Mouse (Mus musculus) limb, embryonic 15.5 days (tissue): Measurements from ENCODE around the gene Aars2. TPM values are rescaled to one million over a fixed set of nuclear protein-coding genes. Genes with fewer than 3 reads are reported as not detected.

ENCODE experiments used
- ATAC-seq: fragments of 200-750 bp; cut with Nextera tagmentation; 2 replicates; pipeline ENCODE4 v1.8.0; 2017; ENCODE audit warnings: low read depth, moderate TSS enrichment; ENCODE audit not compliant: insufficient number of reproducible peaks, low FRiP score, low TSS enrichment
- H3K27ac ChIP-seq: fragments of 300-500 bp; sonication (generic); 2 replicates; pipeline ENCODE4 v1.5.1; 2015; ENCODE audit warnings: moderate library complexity, mild to moderate bottlenecking, inconsistent platforms
- H3K27me3 ChIP-seq: fragments of 300-500 bp; sonication (generic); 2 replicates; pipeline ENCODE4 v1.6.1; 2015; ENCODE audit warnings: inconsistent platforms
- H3K36me3 ChIP-seq: fragments of 300-500 bp; sonication (generic); 2 replicates; pipeline ENCODE4 v1.6.1; 2015; ENCODE audit warnings: inconsistent platforms
- H3K4me1 ChIP-seq: fragments of 300-500 bp; sonication (generic); 2 replicates; pipeline ENCODE4 v1.6.1; 2015; ENCODE audit warnings: inconsistent platforms
- H3K4me2 ChIP-seq: fragments of 300-500 bp; sonication (generic); 2 replicates; pipeline ENCODE4 v1.6.1; 2015; ENCODE audit warnings: mild to moderate bottlenecking, inconsistent platforms
- H3K4me3 ChIP-seq: fragments of 300-500 bp; sonication (generic); 2 replicates; pipeline ENCODE4 v1.5.1; 2015; ENCODE audit warnings: mild to moderate bottlenecking, inconsistent platforms
- H3K9ac ChIP-seq: fragments of 300-500 bp; sonication (generic); 2 replicates; pipeline ENCODE4 v1.6.1; 2015; ENCODE audit warnings: inconsistent platforms
- H3K9me3 ChIP-seq: fragments of 300-500 bp; sonication (generic); 2 replicates; pipeline ENCODE4 v1.6.1; 2016; ENCODE audit warnings: inconsistent platforms
- WGBS: fragments of 180-500 bp; shearing (Covaris S2); methylation state at CpG from one replicate; pipeline ENCODE4 v1.1.7; 2015; 5-methylcytosine and 5-hydroxymethylcytosine counted together
- polyA plus RNA-seq: library from polyadenylated mRNA; unstranded; fragments of >200 nt; fragmentation: Nextera tagmentation; extraction: Ambion mirVana; gene quantifications from 2 replicates; pipeline ENCODE4 v1.2.1, GENCODE M21; 2015

Aars2 gene
- polyA plus RNA-seq, 1 experiment from 2014 or later: 14.7 TPM

- Histone ChIP-seq H3K4me3 (no peak overlapping the region), H3K9ac (no peak overlapping the region), H3K9me3 (no peaks in the 10 kb centered on the region), H3K4me1 (peaks cover 14% of the 10 kb centered on the region), H3K36me3 (peaks cover 7% of the 10 kb centered on the region), H3K27me3 (peaks cover 47% of the 10 kb centered on the region), H3K4me2 (no peak overlapping the region), H3K27ac (no peak overlapping the region)
- WGBS: 38% methylated on average over 4 of the region's 4 CpGs
- no peak for ATAC-seq
Measured at GRCm38 (mm10) chr17:45524961-45525360, 18.3 kb downstream of the Aars2 start.

GRCm38 (mm10) chr17:45526571-45526970 lies 19.9 kb downstream of the Aars2 start:
- Histone ChIP-seq H3K4me2 (no peak overlapping the region), H3K4me3 (no peak overlapping the region), H3K9me3 (no peaks in the 10 kb centered on the region), H3K27ac (no peak overlapping the region), H3K4me1 (peaks cover 14% of the 10 kb centered on the region), H3K9ac (no peak overlapping the region), H3K27me3 (peaks cover 62% of the 10 kb centered on the region), H3K36me3 (no peaks in the 10 kb centered on the region)
- WGBS: 21% methylated on average over 5 of the region's 5 CpGs
- no peak for ATAC-seq

- Histone ChIP-seq H3K36me3 (no peaks in the 10 kb centered on the region), H3K4me2 (no peak overlapping the region), H3K9ac (no peak overlapping the region), H3K9me3 (no peaks in the 10 kb centered on the region), H3K27ac (no peak overlapping the region), H3K27me3 (peaks cover 77% of the 10 kb centered on the region), H3K4me3 (no peak overlapping the region), H3K4me1 (0 out of 2 replicates have a peak, but pooled peaks cover 2% of the 10 kb centered on the region)
- WGBS: 47% methylated on average over 13 of the region's 13 CpGs
- ATAC-seq: no peak
Measured at GRCm38 (mm10) chr17:45530346-45530782, 23.7 kb downstream of the Aars2 start.

GRCm38 (mm10) chr17:45532896-45533295 lies 26.3 kb downstream of the Aars2 start:
- 52% methylated on average over 15 of the region's 15 CpGs for WGBS
- ATAC-seq: no peak
- Histone ChIP-seq H3K4me3 (no peak overlapping the region), H3K27ac (no peak overlapping the region), H3K9ac (no peak overlapping the region), H3K4me2 (no peak overlapping the region), H3K27me3 (peaks cover 85% of the 10 kb centered on the region), H3K4me1 (no peaks in the 10 kb centered on the region), H3K36me3 (no peaks in the 10 kb centered on the region), H3K9me3 (no peaks in the 10 kb centered on the region)

- H3K9me3 ChIP-seq: no peaks in the 10 kb centered on the region
- no peak overlapping the region for H3K9ac ChIP-seq
- no peak overlapping the region for H3K4me2 ChIP-seq
- H3K4me1 ChIP-seq: no peaks in the 10 kb centered on the region
- no peak for ATAC-seq
- 9% methylated on average over 5 of the region's 5 CpGs for WGBS
- H3K4me3 ChIP-seq: no peak overlapping the region
- peaks cover 88% of the 10 kb centered on the region for H3K27me3 ChIP-seq
- H3K27ac ChIP-seq: no peak overlapping the region
- H3K36me3 ChIP-seq: no peaks in the 10 kb centered on the region
Measured at GRCm38 (mm10) chr17:45536264-45536663, 29.6 kb downstream of the Aars2 start.

GRCm38 (mm10) chr17:45538394-45538793 lies 31.8 kb downstream of the Aars2 start:
- no peak for ATAC-seq

GRCm38 (mm10) chr17:45539664-45540063 lies 33.0 kb downstream of the Aars2 start:
- H3K4me1 ChIP-seq: peaks cover 9% of the 10 kb centered on the region; the same call in 1 of the 2 replicates
- no peak overlapping the region for H3K27ac ChIP-seq
- ATAC-seq: no peak
- WGBS: 80% methylated on average over 21 of the region's 21 CpGs
- 0 out of 2 replicates have a peak, but pooled peaks cover 4% of the 10 kb centered on the region for H3K36me3 ChIP-seq
- H3K4me2 ChIP-seq: no peak overlapping the region
- no peak overlapping the region for H3K9ac ChIP-seq
- no peak overlapping the region for H3K4me3 ChIP-seq
- H3K9me3 ChIP-seq: no peaks in the 10 kb centered on the region
- H3K27me3 ChIP-seq: peaks cover 89% of the 10 kb centered on the region

More at GRCm38 (mm10) chr17:45538394-45538793, 31.8 kb downstream of the Aars2 start:
- no peaks in the 10 kb centered on the region for H3K4me1 ChIP-seq
- H3K27ac ChIP-seq: no peak overlapping the region
- no peak overlapping the region for H3K4me3 ChIP-seq
- H3K9ac ChIP-seq: no peak overlapping the region
- H3K36me3 ChIP-seq: no peaks in the 10 kb centered on the region
- WGBS: 68% methylated on average over 4 of the region's 4 CpGs
- no peak overlapping the region for H3K4me2 ChIP-seq
- no peaks in the 10 kb centered on the region for H3K9me3 ChIP-seq
- H3K27me3 ChIP-seq: peaks cover 86% of the 10 kb centered on the region

- no peak for ATAC-seq
- 46% methylated on average over 6 of the region's 6 CpGs for WGBS
- no peak overlapping the region for H3K4me3 ChIP-seq
- H3K9ac ChIP-seq: no peak overlapping the region
- no peaks in the 10 kb centered on the region for H3K9me3 ChIP-seq
- peaks cover 90% of the 10 kb centered on the region for H3K27me3 ChIP-seq
- H3K4me1 ChIP-seq: peaks cover 19% of the 10 kb centered on the region
- no peak overlapping the region for H3K27ac ChIP-seq
- 0 out of 2 replicates have a peak, but pooled peaks cover 12% of the 10 kb centered on the region for H3K36me3 ChIP-seq
- H3K4me2 ChIP-seq: no peak overlapping the region
Measured at GRCm38 (mm10) chr17:45542129-45542528, 35.5 kb downstream of the Aars2 start.

GRCm38 (mm10) chr17:45542705-45543104 lies 36.1 kb downstream of the Aars2 start:
- H3K9ac ChIP-seq: no peak overlapping the region
- H3K27ac ChIP-seq: no peak overlapping the region
- no peaks in the 10 kb centered on the region for H3K9me3 ChIP-seq
- H3K4me2 ChIP-seq: no peak overlapping the region
- H3K36me3 ChIP-seq: 0 out of 2 replicates have a peak, but pooled peaks cover 12% of the 10 kb centered on the region
- H3K4me3 ChIP-seq: no peak overlapping the region
- H3K4me1 ChIP-seq: peaks cover 19% of the 10 kb centered on the region
- H3K27me3 ChIP-seq: peaks cover 94% of the 10 kb centered on the region
- 69% methylated on average over 2 of the region's 2 CpGs for WGBS
- no peak for ATAC-seq

GRCm38 (mm10) chr17:45543115-45543514 lies 36.5 kb downstream of the Aars2 start:
- H3K9me3 ChIP-seq: no peaks in the 10 kb centered on the region

GRCm38 (mm10) chr17:45544001-45544872 lies 37.6 kb downstream of the Aars2 start:
- no peak for ATAC-seq
- no peaks in the 10 kb centered on the region for H3K9me3 ChIP-seq
- H3K4me2 ChIP-seq: 0 out of 2 replicates have a peak overlapping the region, but pooled peaks have one; percentile 39
- whole genome bisulfite sequencing: 24% methylated on average over 24 of the region's 24 CpGs
- H3K36me3 ChIP-seq: 0 out of 2 replicates have a peak, but pooled peaks cover 12% of the 10 kb centered on the region
- H3K9ac ChIP-seq: no peak overlapping the region
- H3K4me1 ChIP-seq: peaks cover 26% of the 10 kb centered on the region
- peaks cover 90% of the 10 kb centered on the region for H3K27me3 ChIP-seq
- no peak overlapping the region for H3K4me3 ChIP-seq
- no peak overlapping the region for H3K27ac ChIP-seq

More at GRCm38 (mm10) chr17:45543115-45543514, 36.5 kb downstream of the Aars2 start:
- no peak overlapping the region for H3K4me2 ChIP-seq
- WGBS: 45% methylated on average over 1 of the region's 1 CpGs
- no peak overlapping the region for H3K27ac ChIP-seq
- H3K4me3 ChIP-seq: no peak overlapping the region
- 0 out of 2 replicates have a peak, but pooled peaks cover 12% of the 10 kb centered on the region for H3K36me3 ChIP-seq
- peaks cover 94% of the 10 kb centered on the region for H3K27me3 ChIP-seq
- ATAC-seq: no peak
- no peak overlapping the region for H3K9ac ChIP-seq
- peaks cover 19% of the 10 kb centered on the region for H3K4me1 ChIP-seq

GRCm38 (mm10) chr17:45544873-45545277 lies 38.2 kb downstream of the Aars2 start:
- Histone ChIP-seq H3K4me3 (peak overlapping the region; percentile 19), H3K4me1 (peaks cover 32% of the 10 kb centered on the region), H3K36me3 (0 out of 2 replicates have a peak, but pooled peaks cover 12% of the 10 kb centered on the region), H3K4me2 (peak overlapping the region; percentile 39), H3K27me3 (peaks cover 84% of the 10 kb centered on the region), H3K9me3 (no peaks in the 10 kb centered on the region), H3K27ac (no peak overlapping the region), H3K9ac (no peak overlapping the region)
- 25% methylated on average over 46 of the region's 46 CpGs for WGBS
- no peak for ATAC-seq
